Mouse (Mus musculus): Measurements from ENCODE around the gene Prpf3.
A peak's percentile ranks its signal among the peaks of the same experiment; 100 is the strongest.
"Not testable (repeated sequence)": the region's sequence is repeated elsewhere in the genome, so short reads cannot be mapped to it uniquely, and the experiment has no call there.

Prpf3 gene

GRCm38 (mm10) chr3:95818571-95819288 is 37.0 kb downstream of the Prpf3 start, which contains the start of gene Rprd2:
Rprd2 (minus strand) TSS chr3:95818863.
- DNase-seq = peak; percentile 75

GRCm38 (mm10) chr3:95818026-95818511 is 37.6 kb downstream of the Prpf3 start:
- peak; percentile 67 for DNase-seq

DNA sequence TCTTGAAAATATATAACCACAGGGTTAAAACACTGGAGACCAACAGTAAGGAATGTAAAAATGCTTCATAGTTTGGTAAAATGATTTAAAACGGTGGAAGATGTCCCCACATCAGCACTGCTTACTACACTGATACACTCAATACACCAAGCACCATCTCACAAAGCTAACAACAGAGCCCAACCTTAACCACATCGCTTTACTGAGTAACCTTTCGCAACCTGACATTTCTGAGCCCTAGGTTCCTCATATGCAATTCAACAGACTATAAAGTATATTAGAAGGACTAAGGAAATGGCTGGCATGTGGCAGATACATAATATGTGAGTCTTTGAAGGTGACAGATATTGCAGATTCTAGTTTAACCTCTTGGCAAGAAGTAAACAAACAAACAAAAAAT is 39.0 kb downstream of the Prpf3 start:
- DNase-seq = peak; percentile 32

- DNase-seq = no peak
These were observed 47.3 kb downstream of the Prpf3 start for GRCm38 (mm10) chr3:95808384-95808783.

GRCm38 (mm10) chr3:95807630-95808029 is 48.1 kb downstream of the Prpf3 start:
- DNase-seq = not testable (repeated sequence)

- no peak for DNase-seq
These were observed 49.0 kb downstream of the Prpf3 start for GRCm38 (mm10) chr3:95806677-95807076.

DNA sequence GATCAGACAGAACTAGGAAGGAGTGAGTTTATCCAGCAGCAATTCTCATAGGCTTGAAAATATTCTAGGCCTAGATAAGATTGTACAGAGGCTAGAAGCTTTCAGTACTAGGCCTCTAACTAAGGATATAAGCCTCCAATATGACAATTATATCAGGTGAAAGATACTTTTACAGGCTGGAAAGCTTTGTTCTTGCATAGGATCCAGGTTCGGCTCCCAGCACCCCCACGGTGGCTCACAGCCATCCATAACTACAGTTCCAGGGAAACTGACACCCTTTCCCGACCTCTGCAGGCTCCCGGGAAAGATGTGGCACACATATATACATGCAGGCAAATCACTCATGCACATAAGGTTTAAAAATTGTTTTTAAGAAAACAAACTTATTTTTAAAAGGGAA is 51.8 kb downstream of the Prpf3 start:
- no peak for DNase-seq

- no peak for DNase-seq
These were observed 56.9 kb downstream of the Prpf3 start for GRCm38 (mm10) chr3:95798756-95799155.

GRCm38 (mm10) chr3:95794299-95794698 is 61.4 kb downstream of the Prpf3 start:
- no peak for DNase-seq

GRCm38 (mm10) chr3:95793662-95794061 is 62.0 kb downstream of the Prpf3 start:
- DNase-seq = peak; percentile 10

DNA sequence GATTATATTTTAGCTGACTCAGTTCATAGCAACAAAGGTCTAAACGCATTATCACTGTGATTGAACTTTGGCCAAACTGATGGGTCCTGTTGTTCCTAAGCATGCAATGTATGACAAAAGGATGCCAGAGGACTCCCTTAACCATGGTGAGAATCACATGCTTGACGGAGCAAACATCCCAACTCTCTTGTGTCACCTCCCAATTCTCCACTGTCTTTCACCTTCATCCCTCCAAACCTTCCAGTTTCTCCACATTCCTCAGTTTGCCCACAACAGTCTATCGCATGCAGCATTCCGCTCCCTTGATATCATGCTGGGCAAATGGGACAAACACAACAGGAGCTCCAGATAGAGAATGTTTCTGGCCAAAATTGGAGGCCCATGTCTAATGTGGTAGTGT is 70.2 kb downstream of the Prpf3 start:
- no peak for DNase-seq
